Mouse (Mus musculus): ENCODE results near the gene Noc4l. TPM values are rescaled to one million over a fixed set of nuclear protein-coding genes. Genes with fewer than 3 reads are reported as not detected.

Noc4l gene
- polyA plus RNA-seq, 1 experiment from 2014 or later: 91.9 TPM

GRCm38 (mm10) chr5:110635951-110636707 is 17.1 kb downstream of the Noc4l start:
- Histone ChIP-seq H3K9me3 (replicated peaks) (no peaks in the 10 kb centered on the region), H3K27me3 (ENCODE audit: low read depth, poor library complexity, severe bottlenecking) (no peaks in the 10 kb centered on the region), H3K36me3 (no peaks in the 10 kb centered on the region), H3K4me3 (no peak overlapping the region), H3K4me1 (peaks cover 5% of the 10 kb centered on the region), H3K27ac (replicated peaks) (no peak overlapping the region)
- 45% methylated on average over 6 of the region's 6 CpGs for WGBS
- DNase-seq (ENCODE audit: low spot score): no peak

GRCm38 (mm10) chr5:110629525-110630120 is 23.6 kb downstream of the Noc4l start:
- no peak overlapping the region for H3K4me3 ChIP-seq
- H3K27me3 ChIP-seq (ENCODE audit: low read depth, poor library complexity, severe bottlenecking): 0 out of 2 replicates have a peak, but pooled peaks cover 4% of the 10 kb centered on the region
- no peaks in the 10 kb centered on the region for H3K36me3 ChIP-seq
- 84% methylated on average over 2 of the region's 2 CpGs for WGBS
- peaks cover 6% of the 10 kb centered on the region for H3K4me1 ChIP-seq
- H3K9me3 ChIP-seq (replicated peaks): no peaks in the 10 kb centered on the region
- no peak overlapping the region for H3K27ac ChIP-seq (replicated peaks)
- DNase-seq (ENCODE audit: low spot score): no peak

GRCm38 (mm10) chr5:110628156-110628555 is 25.1 kb downstream of the Noc4l start:
- no peak for DNase-seq (ENCODE audit: low spot score)
- Histone ChIP-seq H3K4me1 (peaks cover 6% of the 10 kb centered on the region), H3K9me3 (replicated peaks) (no peaks in the 10 kb centered on the region), H3K27me3 (ENCODE audit: low read depth, poor library complexity, severe bottlenecking) (0 out of 2 replicates have a peak, but pooled peaks cover 4% of the 10 kb centered on the region), H3K27ac (replicated peaks) (peak overlapping the region; percentile 28; the same call in 1 of the 2 replicates), H3K36me3 (no peaks in the 10 kb centered on the region), H3K4me3 (peak overlapping the region; percentile 21; the same call in 1 of the 2 replicates)
- WGBS: 32% methylated on average over 19 of the region's 19 CpGs

GRCm38 (mm10) chr5:110627351-110627750 is 25.9 kb downstream of the Noc4l start:
- no peak for DNase-seq (ENCODE audit: low spot score)
- H3K27me3 ChIP-seq (ENCODE audit: low read depth, poor library complexity, severe bottlenecking): 0 out of 2 replicates have a peak, but pooled peaks cover 4% of the 10 kb centered on the region
- peaks cover 6% of the 10 kb centered on the region for H3K4me1 ChIP-seq
- WGBS: 81% methylated on average over 10 of the region's 10 CpGs
- H3K9me3 ChIP-seq (replicated peaks): no peaks in the 10 kb centered on the region
- no peaks in the 10 kb centered on the region for H3K36me3 ChIP-seq
- H3K27ac ChIP-seq (replicated peaks): no peak overlapping the region
- no peak overlapping the region for H3K4me3 ChIP-seq

GRCm38 (mm10) chr5:110624319-110624718 is 28.9 kb downstream of the Noc4l start:
- no peak for DNase-seq (ENCODE audit: low spot score)
- no peaks in the 10 kb centered on the region for H3K36me3 ChIP-seq
- WGBS: 87% methylated on average over 2 of the region's 2 CpGs
- H3K9me3 ChIP-seq (replicated peaks): no peaks in the 10 kb centered on the region
- no peak overlapping the region for H3K27ac ChIP-seq (replicated peaks)
- no peak overlapping the region for H3K4me3 ChIP-seq
- H3K27me3 ChIP-seq (ENCODE audit: low read depth, poor library complexity, severe bottlenecking): 0 out of 2 replicates have a peak, but pooled peaks cover 4% of the 10 kb centered on the region
- H3K4me1 ChIP-seq: peaks cover 6% of the 10 kb centered on the region

GRCm38 (mm10) chr5:110619226-110619625 is 34.0 kb downstream of the Noc4l start:
- WGBS: 92% methylated on average over 6 of the region's 6 CpGs
- DNase-seq (ENCODE audit: low spot score): no peak
- H3K4me1 ChIP-seq: no peaks in the 10 kb centered on the region

GRCm38 (mm10) chr5:110611435-110612158 is 41.6 kb downstream of the Noc4l start:
- no peaks in the 10 kb centered on the region for H3K27me3 ChIP-seq (ENCODE audit: low read depth, poor library complexity, severe bottlenecking)
- 85% methylated on average over 5 of the region's 5 CpGs for WGBS
- no peaks in the 10 kb centered on the region for H3K9me3 ChIP-seq (replicated peaks)
- no peaks in the 10 kb centered on the region for H3K36me3 ChIP-seq
- no peak overlapping the region for H3K4me3 ChIP-seq
- H3K27ac ChIP-seq (replicated peaks): no peak overlapping the region
- H3K4me1 ChIP-seq: 0 out of 2 replicates have a peak, but pooled peaks cover 4% of the 10 kb centered on the region
- DNase-seq (ENCODE audit: low spot score): no peak

More at GRCm38 (mm10) chr5:110619226-110619625, 34.0 kb downstream of the Noc4l start:
- H3K27me3 ChIP-seq (ENCODE audit: low read depth, poor library complexity, severe bottlenecking): no peaks in the 10 kb centered on the region
- no peak overlapping the region for H3K27ac ChIP-seq (replicated peaks)
- H3K36me3 ChIP-seq: no peaks in the 10 kb centered on the region
- H3K4me3 ChIP-seq: no peak overlapping the region
- no peaks in the 10 kb centered on the region for H3K9me3 ChIP-seq (replicated peaks)

- Histone ChIP-seq H3K9me3 (replicated peaks) (no peaks in the 10 kb centered on the region), H3K27ac (replicated peaks) (no peak overlapping the region), H3K36me3 (no peaks in the 10 kb centered on the region), H3K4me3 (no peak overlapping the region), H3K4me1 (0 out of 2 replicates have a peak, but pooled peaks cover 4% of the 10 kb centered on the region), H3K27me3 (ENCODE audit: low read depth, poor library complexity, severe bottlenecking) (no peaks in the 10 kb centered on the region)
- no peak for DNase-seq (ENCODE audit: low spot score)
- 86% methylated on average over 7 of the region's 7 CpGs for WGBS
These were observed 42.7 kb downstream of the Noc4l start for GRCm38 (mm10) chr5:110610484-110610883.

GRCm38 (mm10) chr5:110609868-110610267 is 43.3 kb downstream of the Noc4l start:
- WGBS: 86% methylated on average over 5 of the region's 5 CpGs
- no peak for DNase-seq (ENCODE audit: low spot score)
- no peaks in the 10 kb centered on the region for H3K27me3 ChIP-seq (ENCODE audit: low read depth, poor library complexity, severe bottlenecking)

GRCm38 (mm10) chr5:110609425-110609824 is 43.8 kb downstream of the Noc4l start:
- Histone ChIP-seq H3K36me3 (no peaks in the 10 kb centered on the region), H3K4me1 (0 out of 2 replicates have a peak, but pooled peaks cover 4% of the 10 kb centered on the region), H3K27me3 (ENCODE audit: low read depth, poor library complexity, severe bottlenecking) (no peaks in the 10 kb centered on the region), H3K9me3 (replicated peaks) (no peaks in the 10 kb centered on the region), H3K4me3 (no peak overlapping the region), H3K27ac (replicated peaks) (no peak overlapping the region)
- WGBS: 87% methylated on average over 3 of the region's 3 CpGs
- no peak for DNase-seq (ENCODE audit: low spot score)

More at GRCm38 (mm10) chr5:110609868-110610267, 43.3 kb downstream of the Noc4l start:
- Histone ChIP-seq H3K27ac (replicated peaks) (no peak overlapping the region), H3K4me3 (no peak overlapping the region), H3K36me3 (no peaks in the 10 kb centered on the region), H3K9me3 (replicated peaks) (no peaks in the 10 kb centered on the region), H3K4me1 (0 out of 2 replicates have a peak, but pooled peaks cover 4% of the 10 kb centered on the region)

- Histone ChIP-seq H3K4me1 (0 out of 2 replicates have a peak, but pooled peaks cover 4% of the 10 kb centered on the region), H3K36me3 (no peaks in the 10 kb centered on the region), H3K9me3 (replicated peaks) (no peaks in the 10 kb centered on the region), H3K4me3 (no peak overlapping the region), H3K27me3 (ENCODE audit: low read depth, poor library complexity, severe bottlenecking) (no peaks in the 10 kb centered on the region), H3K27ac (replicated peaks) (no peak overlapping the region)
- WGBS: 65% methylated on average over 8 of the region's 8 CpGs
- DNase-seq (ENCODE audit: low spot score): no peak
These were observed 44.3 kb downstream of the Noc4l start for GRCm38 (mm10) chr5:110608941-110609340.

- Histone ChIP-seq H3K27me3 (ENCODE audit: low read depth, poor library complexity, severe bottlenecking) (no peaks in the 10 kb centered on the region), H3K36me3 (no peaks in the 10 kb centered on the region), H3K4me1 (0 out of 2 replicates have a peak, but pooled peaks cover 4% of the 10 kb centered on the region), H3K9me3 (replicated peaks) (no peaks in the 10 kb centered on the region), H3K27ac (replicated peaks) (no peak overlapping the region), H3K4me3 (no peak overlapping the region)
- 79% methylated on average over 6 of the region's 6 CpGs for WGBS
- no peak for DNase-seq (ENCODE audit: low spot score)
These were observed 44.9 kb downstream of the Noc4l start for GRCm38 (mm10) chr5:110608336-110608735.
